Mouse (Mus musculus): Measurements from ENCODE around the gene Olfr1095. TPM values are rescaled to one million over a fixed set of nuclear protein-coding genes. Genes with fewer than 3 reads are reported as not detected.

Gene Olfr1095
- polyA plus RNA-seq (2016; fragmentation: Nextera tagmentation; extraction: Ambion mirVana): not detected in 2 replicates

GRCm38 (mm10) chr2:86851596-86851995 is at the start of gene Olfr1095:
Gene Olfr1095, minus strand, starts transcription at chr2:86851696.
- Histone ChIP-seq H3K4me1 (replicated peaks) (no peaks in the 10 kb centered on the region), H3K27me3 (ENCODE audit: insufficient read depth, poor library complexity, severe bottlenecking) (no peaks in the 10 kb centered on the region), H3K27ac (no peak within 1 kb of the TSS), H3K36me3 (no peaks in the 10 kb centered on the region), H3K9me3 (no peaks in the 10 kb centered on the region), H3K4me3 (no peak within 1 kb of the TSS)
- WGBS: 87% methylated on average over 3 of the region's 3 CpGs
- no peak for DNase-seq (ENCODE audit: low spot score)

- WGBS: 97% methylated on average over 1 of the region's 1 CpGs
- DNase-seq (ENCODE audit: low spot score): no peak
- Histone ChIP-seq H3K4me1 (replicated peaks) (no peaks in the 10 kb centered on the region), H3K36me3 (no peaks in the 10 kb centered on the region), H3K27ac (no peak within 1 kb of the TSS), H3K4me3 (no peak within 1 kb of the TSS), H3K27me3 (ENCODE audit: insufficient read depth, poor library complexity, severe bottlenecking) (no peaks in the 10 kb centered on the region), H3K9me3 (no peaks in the 10 kb centered on the region)
These were observed 40.6 kb upstream of the Olfr1095 start, which contains the start of gene Olfr1097 for GRCm38 (mm10) chr2:86892116-86892515. Gene Olfr1097, minus strand, starts transcription at chr2:86892216.

- Histone ChIP-seq H3K9me3 (no peaks in the 10 kb centered on the region), H3K27ac (no peak within 1 kb of the TSS), H3K27me3 (ENCODE audit: insufficient read depth, poor library complexity, severe bottlenecking) (no peaks in the 10 kb centered on the region), H3K4me1 (replicated peaks) (no peaks in the 10 kb centered on the region), H3K4me3 (no peak within 1 kb of the TSS), H3K36me3 (no peaks in the 10 kb centered on the region)
- 85% methylated on average over 1 of the region's 1 CpGs for WGBS
- DNase-seq (ENCODE audit: low spot score): no peak
These were observed 23.2 kb upstream of the Olfr1095 start, which contains the start of gene Gm13723 for GRCm38 (mm10) chr2:86874702-86875101. Gene Gm13723, minus strand, starts transcription at chr2:86874802.

GRCm38 (mm10) chr2:86824363-86824762 is 27.1 kb downstream of the Olfr1095 start, which contains the start of gene Olfr1094:
Gene Olfr1094, plus strand, starts transcription at chr2:86824663.
- H3K36me3 ChIP-seq: no peaks in the 10 kb centered on the region
- H3K4me3 ChIP-seq: no peak within 1 kb of the TSS
- DNase-seq (ENCODE audit: low spot score): no peak
- H3K4me1 ChIP-seq (replicated peaks): no peaks in the 10 kb centered on the region
- no peak within 1 kb of the TSS for H3K27ac ChIP-seq
- H3K27me3 ChIP-seq (ENCODE audit: insufficient read depth, poor library complexity, severe bottlenecking): no peaks in the 10 kb centered on the region
- H3K9me3 ChIP-seq: no peaks in the 10 kb centered on the region

- H3K9me3 ChIP-seq: no peaks in the 10 kb centered on the region
- H3K4me1 ChIP-seq (replicated peaks): no peaks in the 10 kb centered on the region
- no peak within 1 kb of the TSS for H3K27ac ChIP-seq
- H3K36me3 ChIP-seq: no peaks in the 10 kb centered on the region
- no peak within 1 kb of the TSS for H3K4me3 ChIP-seq
- DNase-seq (ENCODE audit: low spot score): no peak
- H3K27me3 ChIP-seq (ENCODE audit: insufficient read depth, poor library complexity, severe bottlenecking): no peaks in the 10 kb centered on the region
These were observed 41.6 kb downstream of the Olfr1095 start, which contains the start of gene Olfr141 for GRCm38 (mm10) chr2:86809918-86810317. Gene Olfr141, minus strand, starts transcription at chr2:86810018.

Other genes starting within 250 kb of the Olfr1095 start
- gene Olfr1084, start 212.0 kb downstream of the Olfr1095 start, polyA plus RNA-seq (2016; fragmentation: Nextera tagmentation; extraction: Ambion mirVana): not detected in 2 replicates
- gene Olfr1085, start 189.7 kb downstream of the Olfr1095 start, polyA plus RNA-seq (2016; fragmentation: Nextera tagmentation; extraction: Ambion mirVana): not detected in 2 replicates
- not detected in 2 replicates for gene Olfr1086, start 171.6 kb downstream of the Olfr1095 start, polyA plus RNA-seq (2016; fragmentation: Nextera tagmentation; extraction: Ambion mirVana)
- gene Olfr1087, start 153.3 kb downstream of the Olfr1095 start, polyA plus RNA-seq (2016; fragmentation: Nextera tagmentation; extraction: Ambion mirVana): not detected in 2 replicates
- gene Olfr1089, start 118.0 kb downstream of the Olfr1095 start, polyA plus RNA-seq (2016; fragmentation: Nextera tagmentation; extraction: Ambion mirVana): not detected in 2 replicates
- gene Olfr1090, start 92.7 kb downstream of the Olfr1095 start, polyA plus RNA-seq (2016; fragmentation: Nextera tagmentation; extraction: Ambion mirVana): not detected in 2 replicates
- not detected in 2 replicates for gene Olfr1093, start 69.2 kb downstream of the Olfr1095 start, polyA plus RNA-seq (2016; fragmentation: Nextera tagmentation; extraction: Ambion mirVana)
- gene Olfr141, start 41.7 kb downstream of the Olfr1095 start, polyA plus RNA-seq (2016; fragmentation: Nextera tagmentation; extraction: Ambion mirVana): not detected in 2 replicates
- not detected in 2 replicates for gene Olfr1094, start 27.0 kb downstream of the Olfr1095 start, polyA plus RNA-seq (2016; fragmentation: Nextera tagmentation; extraction: Ambion mirVana)
- gene Gm13723, start 23.1 kb upstream of the Olfr1095 start, polyA plus RNA-seq (2016; fragmentation: Nextera tagmentation; extraction: Ambion mirVana): not detected in 2 replicates
- not detected in 2 replicates for gene Olfr1097, start 40.5 kb upstream of the Olfr1095 start, polyA plus RNA-seq (2016; fragmentation: Nextera tagmentation; extraction: Ambion mirVana)
- not detected in 2 replicates for gene Olfr1098, start 72.8 kb upstream of the Olfr1095 start, polyA plus RNA-seq (2016; fragmentation: Nextera tagmentation; extraction: Ambion mirVana)
- gene Olfr1099, start 109.0 kb upstream of the Olfr1095 start, polyA plus RNA-seq (2016; fragmentation: Nextera tagmentation; extraction: Ambion mirVana): not detected in 2 replicates
- not detected in 2 replicates for gene Olfr1100, start 128.3 kb upstream of the Olfr1095 start, polyA plus RNA-seq (2016; fragmentation: Nextera tagmentation; extraction: Ambion mirVana)
- not detected in 2 replicates for gene Olfr1101, start 139.5 kb upstream of the Olfr1095 start, polyA plus RNA-seq (2016; fragmentation: Nextera tagmentation; extraction: Ambion mirVana)
- not detected in 2 replicates for gene Olfr1102, start 146.7 kb upstream of the Olfr1095 start, polyA plus RNA-seq (2016; fragmentation: Nextera tagmentation; extraction: Ambion mirVana)
- not detected in 2 replicates for gene Olfr1104, start 175.4 kb upstream of the Olfr1095 start, polyA plus RNA-seq (2016; fragmentation: Nextera tagmentation; extraction: Ambion mirVana)
- gene Olfr1105, start 184.8 kb upstream of the Olfr1095 start, polyA plus RNA-seq (2016; fragmentation: Nextera tagmentation; extraction: Ambion mirVana): not detected in 2 replicates
- not detected in 2 replicates for gene Olfr1106, start 200.6 kb upstream of the Olfr1095 start, polyA plus RNA-seq (2016; fragmentation: Nextera tagmentation; extraction: Ambion mirVana)
- not detected in 2 replicates for gene Olfr1107, start 224.1 kb upstream of the Olfr1095 start, polyA plus RNA-seq (2016; fragmentation: Nextera tagmentation; extraction: Ambion mirVana)
- gene Olfr1109, start 244.3 kb upstream of the Olfr1095 start, polyA plus RNA-seq (2016; fragmentation: Nextera tagmentation; extraction: Ambion mirVana): not detected in 2 replicates